ENCODE assay signal across 8 mouse cellular contexts in the genomic region with DNA sequence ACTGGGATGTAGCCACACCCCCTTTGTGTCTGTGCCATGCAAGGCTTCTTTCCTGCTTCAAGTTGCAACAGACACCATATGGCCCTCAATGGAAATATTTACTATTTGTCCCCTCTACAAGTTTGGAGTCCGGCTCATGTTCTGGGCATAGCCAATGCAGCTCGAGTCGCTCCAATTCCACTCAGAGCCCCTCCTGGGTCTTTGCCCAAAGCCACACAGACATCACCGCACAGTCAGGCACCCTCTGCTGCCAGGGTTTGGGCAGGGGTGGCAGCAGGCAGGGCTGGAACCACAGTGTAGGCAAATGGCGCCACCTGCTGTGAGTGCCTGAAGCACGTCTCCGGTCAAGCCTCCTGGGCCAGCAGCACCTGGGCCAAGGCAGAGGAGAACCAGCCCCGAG. TPM values are rescaled to one million over a fixed set of nuclear protein-coding genes. Genes with fewer than 3 reads are reported as not detected.
A peak's percentile ranks its signal among the peaks of the same experiment; 100 is the strongest.
DNase-seq lines count a peak whose midpoint lies in the region; ATAC-seq and TF ChIP-seq lines count a peak whose summit lies in the region.

No protein-coding gene starts in this region.

- H3K4me1 ChIP-seq in embryonic facial prominence, embryonic 11.5 days (ENCODE audit: control insufficient read depth, insufficient read depth, low read length), result 0 out of 2 replicates have a peak, but pooled peaks cover 2% of the 10 kb centered on the region
- H3K4me1 ChIP-seq in heart, postnatal 0 days (ENCODE audit: control insufficient read depth, insufficient read depth), result no peaks in the 10 kb centered on the region
- no peaks in the 10 kb centered on the region for H3K4me1 ChIP-seq in lung, adult 2 months (ENCODE audit: control insufficient read depth, insufficient read depth, low read length)
- H3K4me1 ChIP-seq in neural tube, embryonic 15.5 days, result peaks cover 44% of the 10 kb centered on the region

- ATAC-seq in embryonic facial prominence, embryonic 11.5 days (replicated peaks; ENCODE audit: insufficient number of reproducible peaks, low FRiP score, low TSS enrichment, low read depth), result no peak
- peak; percentile 57; the same call in 1 of the 2 replicates for ATAC-seq in heart, postnatal 0 days (ENCODE audit: insufficient read depth, low read depth)
- peak; percentile 18; the same call in 1 of the 2 replicates for ATAC-seq in neural tube, embryonic 15.5 days (ENCODE audit: low FRiP score)

- H3K27ac ChIP-seq in embryonic facial prominence, embryonic 11.5 days (replicated peaks; ENCODE audit: low read depth, low read length), result no peak overlapping the region
- no peak overlapping the region for H3K27ac ChIP-seq in heart, postnatal 0 days (ENCODE audit: low read depth)
- H3K27ac ChIP-seq in neural tube, embryonic 15.5 days (replicated peaks), result peak overlapping the region; percentile 48

- H3K27me3 ChIP-seq in embryonic facial prominence, embryonic 11.5 days (ENCODE audit: control insufficient read depth, insufficient read depth, low read length), result no peaks in the 10 kb centered on the region
- H3K27me3 ChIP-seq in heart, postnatal 0 days (ENCODE audit: control insufficient read depth, insufficient read depth, low read length), result no peaks in the 10 kb centered on the region
- peaks cover 8% of the 10 kb centered on the region for H3K27me3 ChIP-seq in neural tube, embryonic 15.5 days (replicated peaks)

- TF ChIP-seq CTCF in heart, postnatal 0 days (IDR thresholded peaks at IDR 0.05; ENCODE audit: low read depth), result peak; percentile 85
- peak; percentile 69 for TF ChIP-seq CTCF in lung, adult 2 months (IDR thresholded peaks at IDR 0.05; ENCODE audit: insufficient read depth, low read length)

- TF ChIP-seq POLR2A in lung, adult 2 months (IDR thresholded peaks at IDR 0.05; ENCODE audit: borderline replicate concordance, extremely low read depth, low read depth, low read length), result no peak

- DNase-seq in A20 (ENCODE audit: low read depth, low spot score), result peak; percentile 83
- peak; percentile 86 for DNase-seq in adrenal gland, postnatal 10 days
- DNase-seq in embryonic facial prominence, embryonic 11.5 days (ENCODE audit: low spot score), result peak; percentile 70
- peak; percentile 54 for DNase-seq in heart, postnatal 0 days (ENCODE audit: low spot score)
- DNase-seq in kidney, postnatal 36 days, result peak; percentile 73 to 90
- DNase-seq in lung, adult 2 months, result peak; percentile 60
- DNase-seq in thymus, postnatal 0 days (ENCODE audit: low spot score), result peak; percentile 22

- no peak overlapping the region for H3K4me3 ChIP-seq in embryonic facial prominence, embryonic 11.5 days (ENCODE audit: low read depth, low read length)
- no peak overlapping the region for H3K4me3 ChIP-seq in heart, postnatal 0 days (ENCODE audit: low read depth, low read length)
- no peak overlapping the region for H3K4me3 ChIP-seq in lung, adult 2 months (replicated peaks; ENCODE audit: extremely low read depth, low read depth, low read length)
- H3K4me3 ChIP-seq in neural tube, embryonic 15.5 days (replicated peaks), result no peak overlapping the region

- no peak overlapping the region for H3K4me2 ChIP-seq in embryonic facial prominence, embryonic 11.5 days (ENCODE audit: low read depth, low read length)
- H3K4me2 ChIP-seq in heart, postnatal 0 days (ENCODE audit: low read depth, low read length), result no peak overlapping the region
- H3K4me2 ChIP-seq in neural tube, embryonic 15.5 days, result no peak overlapping the region

- H3K9me3 ChIP-seq in embryonic facial prominence, embryonic 11.5 days (replicated peaks; ENCODE audit: control insufficient read depth, low read length), result no peaks in the 10 kb centered on the region
- H3K9me3 ChIP-seq in heart, postnatal 0 days (replicated peaks; ENCODE audit: control insufficient read depth, low read length), result no peaks in the 10 kb centered on the region
- no peaks in the 10 kb centered on the region for H3K9me3 ChIP-seq in neural tube, embryonic 15.5 days (replicated peaks)

- WGBS in embryonic facial prominence, embryonic 11.5 days, result 28% methylated on average over 8 of the region's 8 CpGs
- WGBS in heart, postnatal 0 days, result 26% methylated on average over 8 of the region's 8 CpGs
- WGBS in lung, adult 2 months, result 25% methylated on average over 8 of the region's 8 CpGs
- 23% methylated on average over 8 of the region's 8 CpGs for WGBS in neural tube, embryonic 15.5 days

- no peak overlapping the region for H3K9ac ChIP-seq in embryonic facial prominence, embryonic 11.5 days (replicated peaks; ENCODE audit: low read length)
- no peak overlapping the region for H3K9ac ChIP-seq in heart, postnatal 0 days (replicated peaks; ENCODE audit: low read depth, low read length)
- no peak overlapping the region for H3K9ac ChIP-seq in neural tube, embryonic 15.5 days (replicated peaks)

- no peak for TF ChIP-seq EP300 in heart, postnatal 0 days (IDR thresholded peaks at IDR 0.05; ENCODE audit: low read depth)

- H3K36me3 ChIP-seq in embryonic facial prominence, embryonic 11.5 days (replicated peaks; ENCODE audit: control insufficient read depth, insufficient read depth, low read depth, low read length), result no peaks in the 10 kb centered on the region; the same call in 1 of the 2 replicates
- peaks cover 18% of the 10 kb centered on the region; the same call in 1 of the 2 replicates for H3K36me3 ChIP-seq in heart, postnatal 0 days (replicated peaks; ENCODE audit: control insufficient read depth, insufficient read depth, low read length)
- H3K36me3 ChIP-seq in neural tube, embryonic 15.5 days, result peaks cover 16% of the 10 kb centered on the region

RNA-seq across cellular contexts. Expression of a gene that starts 11.8 kb away (rescaled TPM):
- total RNA-seq in adrenal gland, postnatal 10 days (2021), result 10 to 100 TPM; 33.0 to 34.1 TPM
- polyA plus RNA-seq in embryonic facial prominence, embryonic 11.5 days (2014; fragmentation: Nextera tagmentation; extraction: Ambion mirVana), result 38.6 and 41.8 TPM in 2 replicates
- 39.4 and 73.8 TPM in 2 replicates for total RNA-seq in heart, postnatal 0 days (2014; rRNA removed; ENCODE audit: low replicate concordance)
- 32.6 and 33.7 TPM in 2 replicates for polyA plus RNA-seq in heart, postnatal 0 days (2015; fragmentation: Nextera tagmentation; extraction: Ambion mirVana)
- 52.3 and 55.0 TPM in 2 replicates for polyA plus RNA-seq in lung, adult 2 months (2012; rRNA removed)
- 65.6 and 68.3 TPM in 2 replicates for polyA plus RNA-seq in neural tube, embryonic 15.5 days (2015; fragmentation: Nextera tagmentation; extraction: Ambion mirVana)
- polyA plus RNA-seq in thymus, postnatal 0 days (2015; fragmentation: Nextera tagmentation; extraction: Ambion mirVana), result 49.5 and 49.6 TPM in 2 replicates

RNA-seq across cellular contexts. Expression of a gene that starts 41.2 kb away (rescaled TPM):
- 1 to 10 TPM; 1.1 to 1.2 TPM for total RNA-seq in adrenal gland, postnatal 10 days (2021)
- polyA plus RNA-seq in embryonic facial prominence, embryonic 11.5 days (2014; fragmentation: Nextera tagmentation; extraction: Ambion mirVana), result 1.2 and 1.3 TPM in 2 replicates
- total RNA-seq in heart, postnatal 0 days (2014; rRNA removed; ENCODE audit: low replicate concordance), result 0.04 and 0.19 TPM in 2 replicates
- 0.05 and 0.08 TPM in 2 replicates for polyA plus RNA-seq in heart, postnatal 0 days (2015; fragmentation: Nextera tagmentation; extraction: Ambion mirVana)
- polyA plus RNA-seq in lung, adult 2 months (2012; rRNA removed), result 2.0 and 3.0 TPM in 2 replicates
- 11.9 and 15.2 TPM in 2 replicates for polyA plus RNA-seq in neural tube, embryonic 15.5 days (2015; fragmentation: Nextera tagmentation; extraction: Ambion mirVana)
- polyA plus RNA-seq in thymus, postnatal 0 days (2015; fragmentation: Nextera tagmentation; extraction: Ambion mirVana), result 0.14 and 0.21 TPM in 2 replicates

RNA-seq across cellular contexts. Expression of a gene that starts 50.5 kb away (rescaled TPM):
- total RNA-seq in adrenal gland, postnatal 10 days (2021), result 10 to 100 TPM; 27.0 to 34.7 TPM
- 85.9 and 92.9 TPM in 2 replicates for polyA plus RNA-seq in embryonic facial prominence, embryonic 11.5 days (2014; fragmentation: Nextera tagmentation; extraction: Ambion mirVana)
- 69.6 and 70.6 TPM in 2 replicates for total RNA-seq in heart, postnatal 0 days (2014; rRNA removed; ENCODE audit: low replicate concordance)
- 24.1 and 24.6 TPM in 2 replicates for polyA plus RNA-seq in heart, postnatal 0 days (2015; fragmentation: Nextera tagmentation; extraction: Ambion mirVana)
- 95.0 and 148 TPM in 2 replicates for polyA plus RNA-seq in lung, adult 2 months (2012; rRNA removed)
- 85.1 and 89.1 TPM in 2 replicates for polyA plus RNA-seq in neural tube, embryonic 15.5 days (2015; fragmentation: Nextera tagmentation; extraction: Ambion mirVana)
- polyA plus RNA-seq in thymus, postnatal 0 days (2015; fragmentation: Nextera tagmentation; extraction: Ambion mirVana), result 39.8 and 42.8 TPM in 2 replicates

Comparison
In these comparisons a context has a peak if more than half of its experiments do, and no peak if none do; other contexts are left out.
1. DNase-seq: peak in every context shown above with its lines; median percentile 86 in adrenal gland, postnatal 10 days; 83 in A20; 82 in kidney, postnatal 36 days; 70 in embryonic facial prominence, embryonic 11.5 days; 60 in lung, adult 2 months; 54 in heart, postnatal 0 days; 22 in thymus, postnatal 0 days.